Mouse (Mus musculus) right cerebral cortex, postnatal 36 days (tissue): ENCODE results near the gene 4930555G01Rik.
"Not testable (repeated sequence)": the region's sequence is repeated elsewhere in the genome, so short reads cannot be mapped to it uniquely, and the experiment has no call there.

Experiments
- DNase-seq, 2 experiments: peaks; one replicate each; pipeline ENCODE4 v3.0.0; 2022; ENCODE audit warnings: low spot score in 2 of 2, mixed read lengths in 1 of 2

4930555G01Rik gene

GRCm38 (mm10) chr14:5050329-5050728, at the start of gene 4930555G01Rik:
4930555G01Rik (plus strand) TSS chr14:5050629.
- not testable (repeated sequence) for DNase-seq

- not testable (repeated sequence) for DNase-seq
These were observed 34.8 kb upstream of the 4930555G01Rik start, which contains the start of gene Gm3298 for GRCm38 (mm10) chr14:5015591-5015990. Gm3298 (plus strand) TSS chr14:5015891.

GRCm38 (mm10) chr14:5070611-5071490, 20.4 kb downstream of the 4930555G01Rik start, which contains the start of gene Gm8281:
Gm8281 (plus strand) TSS chr14:5071040.
- not testable (repeated sequence) for DNase-seq
